Mouse (Mus musculus): Measurements from ENCODE around the gene Slc25a10. TPM values are rescaled to one million over a fixed set of nuclear protein-coding genes. Genes with fewer than 3 reads are reported as not detected.

Gene Slc25a10
- polyA plus RNA-seq, 1 experiment, result 5.5 TPM

DNA sequence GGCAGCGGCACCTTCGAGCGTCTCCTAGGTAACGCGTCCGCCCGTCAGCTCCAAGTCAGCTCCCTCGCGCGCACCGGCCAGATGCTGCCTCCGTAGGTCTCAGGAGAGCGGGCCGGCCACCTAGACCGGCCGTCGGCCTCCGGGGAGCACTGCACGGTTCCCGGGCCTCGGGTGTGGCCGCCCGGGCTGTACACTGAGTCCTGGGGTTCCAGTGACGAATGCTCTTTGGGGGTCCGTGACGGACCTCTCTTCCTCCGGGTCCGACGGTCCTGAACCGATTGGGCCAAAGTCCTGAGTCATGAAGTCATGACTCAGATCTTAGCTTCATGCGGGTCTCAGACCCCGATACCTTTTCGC lies 23.9 kb upstream of the Slc25a10 start:
- peaks cover 72% of the 10 kb centered on the region for H3K36me3 ChIP-seq (ENCODE audit: control insufficient read depth)
- TF ChIP-seq TAL1 (IDR thresholded peaks at IDR 0.05; ENCODE audit: low read length) (no peak), GATA1 (IDR thresholded peaks at IDR 0.05; ENCODE audit: low read length) (no peak)
- H3K9me3 ChIP-seq (ENCODE audit: control insufficient read depth, low read length), result no peaks in the 10 kb centered on the region
- H3K4me3 ChIP-seq (replicated peaks), result peak overlapping the region; percentile 84
- H3K27me3 ChIP-seq (ENCODE audit: control insufficient read depth), result no peaks in the 10 kb centered on the region
- peaks cover 38% of the 10 kb centered on the region for H3K4me1 ChIP-seq (ENCODE audit: control insufficient read depth)

DNA sequence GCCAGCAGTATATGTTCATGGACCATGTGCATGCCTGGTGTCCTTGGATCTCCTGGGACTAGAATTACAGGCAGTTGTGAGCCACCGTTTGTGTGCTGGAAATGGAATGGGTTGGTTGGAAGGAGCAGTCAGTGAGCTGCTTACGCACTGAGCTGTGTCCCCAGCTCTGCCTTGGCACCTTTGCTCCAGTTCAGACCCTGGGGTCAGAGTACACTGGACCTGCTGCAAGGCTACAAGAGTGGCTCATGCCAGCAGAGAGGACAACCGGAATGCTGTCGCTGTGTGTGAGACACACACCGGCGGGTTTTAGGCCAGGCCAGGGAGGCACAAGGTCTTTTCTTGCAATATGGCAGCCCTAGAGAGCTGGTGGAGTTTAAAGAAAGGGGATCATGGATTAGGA lies 19.6 kb upstream of the Slc25a10 start:
- H3K9me3 ChIP-seq (ENCODE audit: control insufficient read depth, low read length), result no peaks in the 10 kb centered on the region
- H3K4me3 ChIP-seq (replicated peaks), result no peak overlapping the region
- TF ChIP-seq GATA1 (IDR thresholded peaks at IDR 0.05; ENCODE audit: low read length) (no peak), TAL1 (IDR thresholded peaks at IDR 0.05; ENCODE audit: low read length) (no peak)
- peaks cover 24% of the 10 kb centered on the region for H3K4me1 ChIP-seq (ENCODE audit: control insufficient read depth)
- H3K36me3 ChIP-seq (ENCODE audit: control insufficient read depth), result peaks cover 82% of the 10 kb centered on the region
- H3K27me3 ChIP-seq (ENCODE audit: control insufficient read depth), result no peaks in the 10 kb centered on the region

DNA sequence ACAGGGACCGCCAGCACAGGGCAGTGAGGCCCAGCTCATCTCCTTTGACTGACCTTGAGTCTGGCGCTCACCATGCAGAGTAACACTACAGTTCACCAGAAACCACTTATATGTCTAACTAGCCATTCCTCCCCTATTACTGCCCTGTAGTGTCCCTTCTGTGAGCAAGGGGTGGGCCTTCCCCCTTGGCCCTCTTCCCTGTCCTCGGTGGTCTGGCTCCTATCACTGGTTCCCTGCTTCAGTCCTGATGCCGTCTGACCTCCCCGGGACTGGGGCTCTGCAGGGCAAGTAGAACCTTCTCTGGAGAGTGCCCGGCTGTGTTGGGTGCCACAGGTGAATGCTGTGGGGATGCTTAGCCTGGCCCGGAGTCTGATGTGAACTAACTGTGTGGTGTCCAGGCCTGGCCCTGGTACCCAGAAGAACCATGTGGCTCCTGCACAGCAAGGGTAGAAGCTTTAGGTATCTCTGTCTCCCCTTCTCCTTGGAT lies 8.1 kb upstream of the Slc25a10 start:
- TF ChIP-seq TAL1 (IDR thresholded peaks at IDR 0.05; ENCODE audit: low read length), result no peak
- H3K4me3 ChIP-seq (replicated peaks), result peak overlapping the region; percentile 73
- H3K36me3 ChIP-seq (ENCODE audit: control insufficient read depth), result peaks cover 82% of the 10 kb centered on the region
- peaks cover 52% of the 10 kb centered on the region for H3K4me1 ChIP-seq (ENCODE audit: control insufficient read depth)
- H3K27me3 ChIP-seq (ENCODE audit: control insufficient read depth), result no peaks in the 10 kb centered on the region
- no peaks in the 10 kb centered on the region for H3K9me3 ChIP-seq (ENCODE audit: control insufficient read depth, low read length)

DNA sequence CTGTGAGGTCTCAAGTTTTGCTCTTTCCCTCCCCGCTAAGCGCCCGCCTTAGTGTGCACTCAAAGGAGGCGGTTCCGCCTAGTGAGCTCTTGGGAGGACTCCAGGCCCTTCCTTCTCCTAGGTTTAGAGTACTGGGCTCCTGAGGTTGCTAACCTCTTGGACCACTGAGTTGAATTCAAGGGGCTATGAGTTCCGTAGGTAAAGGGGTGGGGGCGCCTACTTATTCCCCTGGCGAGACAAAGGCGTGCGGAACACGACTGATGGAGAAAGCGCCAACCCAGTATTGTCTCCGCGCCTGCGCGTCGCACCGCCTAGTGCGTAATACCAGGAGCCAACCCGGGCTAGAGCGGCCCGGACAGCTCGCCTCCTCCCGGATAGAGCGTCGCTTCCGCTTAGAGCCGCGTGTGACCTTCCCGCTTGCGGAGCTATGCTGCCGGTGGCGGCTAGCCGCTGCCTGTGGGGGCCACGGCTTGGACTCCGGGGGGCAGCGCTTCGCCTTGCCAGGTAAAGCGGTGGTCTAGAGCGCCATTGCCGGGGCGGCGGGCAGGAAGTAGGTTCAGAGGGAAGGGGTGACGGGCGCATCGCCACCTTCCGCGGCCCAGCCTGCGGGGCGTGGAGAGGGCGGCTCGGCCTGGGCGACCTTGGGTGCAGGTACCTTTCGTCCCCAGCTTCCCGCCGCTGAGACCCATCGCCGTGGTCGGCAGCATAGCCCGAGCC lies 7.2 kb upstream of the Slc25a10 start, which contains the start of gene Mrpl12:
TSS of gene Mrpl12 (plus strand) at position 349 of the 717 bp plus-strand sequence.
- H3K4me3 ChIP-seq (replicated peaks), result peak within 1 kb of the TSS; percentile 73
- peaks cover 82% of the 10 kb centered on the region for H3K36me3 ChIP-seq (ENCODE audit: control insufficient read depth)
- no peak for TF ChIP-seq TAL1 (IDR thresholded peaks at IDR 0.05; ENCODE audit: low read length)
- no peak for TF ChIP-seq GATA1 (IDR thresholded peaks at IDR 0.05; ENCODE audit: low read length)
- no peaks in the 10 kb centered on the region for H3K27me3 ChIP-seq (ENCODE audit: control insufficient read depth)
- no peaks in the 10 kb centered on the region for H3K9me3 ChIP-seq (ENCODE audit: control insufficient read depth, low read length)
- peaks cover 62% of the 10 kb centered on the region for H3K4me1 ChIP-seq (ENCODE audit: control insufficient read depth)

DNA sequence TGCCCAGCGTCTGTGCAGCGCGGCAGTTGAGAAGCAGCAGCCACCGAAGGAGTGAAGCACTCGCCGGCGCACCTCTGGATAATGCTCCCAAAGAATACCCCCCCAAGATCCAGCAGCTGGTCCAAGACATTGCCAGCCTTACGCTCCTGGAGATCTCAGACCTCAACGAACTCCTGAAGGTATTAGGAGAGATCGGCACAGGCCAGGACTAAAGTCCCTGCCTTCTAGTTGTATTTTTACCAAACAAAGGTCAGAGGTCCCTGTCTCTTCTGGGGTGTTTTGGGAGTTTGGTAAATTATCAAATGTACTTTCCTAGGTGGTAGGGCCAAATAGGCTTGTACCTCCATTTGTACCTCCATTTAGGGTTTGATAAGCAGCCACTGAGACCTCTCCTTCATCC lies 6.4 kb upstream of the Slc25a10 start:
- no peak for TF ChIP-seq GATA1 (IDR thresholded peaks at IDR 0.05; ENCODE audit: low read length)
- Histone ChIP-seq H3K4me1 (ENCODE audit: control insufficient read depth) (peaks cover 70% of the 10 kb centered on the region), H3K27me3 (ENCODE audit: control insufficient read depth) (no peaks in the 10 kb centered on the region), H3K36me3 (ENCODE audit: control insufficient read depth) (peaks cover 83% of the 10 kb centered on the region), H3K4me3 (replicated peaks) (peak overlapping the region; percentile 73), H3K9me3 (ENCODE audit: control insufficient read depth, low read length) (no peaks in the 10 kb centered on the region)

DNA sequence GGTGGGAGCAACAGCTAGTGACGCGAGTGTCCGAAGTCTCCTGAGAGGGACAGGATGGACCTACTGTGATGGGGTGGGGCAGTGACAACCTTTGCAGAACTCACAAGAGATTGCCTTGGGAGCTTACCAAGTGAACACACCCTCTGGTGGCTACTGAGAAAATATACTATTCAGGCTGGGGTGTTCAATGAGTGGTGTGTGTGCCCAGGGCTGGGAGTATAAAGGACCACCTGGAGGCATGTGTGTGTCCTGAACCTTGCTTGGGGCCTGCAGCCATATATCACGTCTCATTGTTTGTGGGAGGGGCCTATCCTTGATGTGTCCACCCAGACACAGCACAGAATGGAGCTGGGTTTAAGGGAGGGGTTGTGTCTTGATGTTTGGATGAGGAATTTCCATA lies 3.1 kb upstream of the Slc25a10 start:
- H3K4me1 ChIP-seq (ENCODE audit: control insufficient read depth), result peaks cover 97% of the 10 kb centered on the region
- H3K36me3 ChIP-seq (ENCODE audit: control insufficient read depth), result peaks cover 56% of the 10 kb centered on the region
- H3K27me3 ChIP-seq (ENCODE audit: control insufficient read depth), result no peaks in the 10 kb centered on the region
- TF ChIP-seq TAL1 (IDR thresholded peaks at IDR 0.05; ENCODE audit: low read length) (no peak), GATA1 (IDR thresholded peaks at IDR 0.05; ENCODE audit: low read length) (no peak)
- no peaks in the 10 kb centered on the region for H3K9me3 ChIP-seq (ENCODE audit: control insufficient read depth, low read length)
- no peak overlapping the region for H3K4me3 ChIP-seq (replicated peaks)

DNA sequence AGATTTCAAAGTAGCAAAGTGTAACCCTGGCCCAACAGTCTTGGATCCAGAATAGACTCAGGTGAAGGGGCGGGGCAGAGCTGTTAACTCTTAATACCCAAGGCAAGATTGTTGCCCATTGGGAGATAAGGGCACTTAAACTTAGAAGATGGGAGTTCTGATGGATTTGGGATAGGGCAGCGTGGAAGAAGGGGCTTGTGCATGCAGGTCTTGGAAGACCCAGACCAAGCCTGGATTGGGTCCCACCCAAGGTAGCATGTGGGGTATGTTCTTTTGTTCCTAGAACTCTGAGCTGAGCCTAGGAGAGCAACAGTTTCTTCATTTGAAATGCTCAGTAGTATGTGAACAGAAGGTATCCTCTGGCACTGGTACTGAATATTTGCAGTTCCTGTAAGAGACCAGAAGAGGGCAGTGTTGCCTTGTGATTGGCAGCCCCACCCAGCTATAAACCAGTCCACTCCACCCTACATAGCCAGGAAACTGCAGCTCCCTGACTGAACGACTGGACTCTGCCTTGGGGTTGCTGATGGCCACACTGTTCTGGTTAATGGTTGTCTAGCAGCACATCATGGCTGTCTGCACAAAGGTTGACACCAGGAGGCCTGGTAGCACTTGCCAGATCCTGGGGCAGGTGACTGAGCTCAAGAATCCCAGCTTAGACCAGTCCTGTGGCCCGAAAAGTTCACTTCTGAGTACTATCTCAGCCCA lies 2.4 kb upstream of the Slc25a10 start:
- no peaks in the 10 kb centered on the region for H3K27me3 ChIP-seq (ENCODE audit: control insufficient read depth)
- no peaks in the 10 kb centered on the region for H3K9me3 ChIP-seq (ENCODE audit: control insufficient read depth, low read length)
- H3K36me3 ChIP-seq (ENCODE audit: control insufficient read depth), result peaks cover 58% of the 10 kb centered on the region
- no peak overlapping the region for H3K4me3 ChIP-seq (replicated peaks)
- peaks cover 94% of the 10 kb centered on the region for H3K4me1 ChIP-seq (ENCODE audit: control insufficient read depth)
- TF ChIP-seq TAL1 (IDR thresholded peaks at IDR 0.05; ENCODE audit: low read length), result no peak
- TF ChIP-seq GATA1 (IDR thresholded peaks at IDR 0.05; ENCODE audit: low read length), result no peak

DNA sequence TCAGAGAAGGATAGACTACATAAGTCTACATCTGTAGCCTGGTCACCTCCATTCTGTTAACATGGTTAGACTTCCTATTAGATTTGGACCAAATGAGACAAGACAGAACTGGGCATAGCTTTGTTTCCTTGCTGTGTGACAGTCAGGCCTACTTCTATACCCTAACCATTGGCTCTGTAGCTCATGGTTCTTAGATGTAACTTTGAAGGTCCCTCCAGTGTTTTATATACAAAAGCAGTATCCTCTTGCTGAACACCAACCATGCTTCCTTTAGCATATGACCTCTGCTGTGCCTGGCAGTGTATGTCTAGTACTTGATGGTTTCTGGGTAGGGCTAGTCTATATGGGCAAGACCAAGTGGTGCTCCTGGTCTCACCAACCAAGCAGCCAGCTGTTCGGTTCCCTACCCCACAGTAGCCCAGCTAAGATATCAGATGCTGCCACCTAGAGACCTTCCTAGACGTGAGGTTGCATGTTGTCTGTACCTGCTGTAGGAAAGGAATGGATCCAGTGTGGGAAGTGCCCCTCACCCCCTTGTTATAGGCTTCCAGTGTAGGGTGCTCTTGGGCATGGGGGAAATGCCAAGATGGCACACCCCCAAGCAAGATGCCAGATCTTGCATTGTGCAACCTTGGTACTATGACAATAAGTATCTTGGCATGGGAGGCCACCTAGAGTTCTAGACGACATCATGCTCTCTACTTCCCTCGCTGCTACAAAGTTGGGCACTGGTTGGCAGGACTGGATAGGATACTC lies 1.2 kb upstream of the Slc25a10 start:
- Histone ChIP-seq H3K9me3 (ENCODE audit: control insufficient read depth, low read length) (no peaks in the 10 kb centered on the region), H3K4me1 (ENCODE audit: control insufficient read depth) (peaks cover 83% of the 10 kb centered on the region), H3K36me3 (ENCODE audit: control insufficient read depth) (peaks cover 69% of the 10 kb centered on the region), H3K27me3 (ENCODE audit: control insufficient read depth) (no peaks in the 10 kb centered on the region), H3K4me3 (replicated peaks) (no peak overlapping the region)
- TF ChIP-seq GATA1 (IDR thresholded peaks at IDR 0.05; ENCODE audit: low read length), result no peak
- no peak for TF ChIP-seq TAL1 (IDR thresholded peaks at IDR 0.05; ENCODE audit: low read length)

Data from erythroblast, embryonic 14.5 days (primary cell).